Mouse (Mus musculus) gastrocnemius, postnatal 14 days (tissue): ENCODE data around the gene 1810062G17Rik. TPM values are rescaled to one million over a fixed set of nuclear protein-coding genes. Genes with fewer than 3 reads are reported as not detected.

Source experiments
- DNase-seq: peaks from one replicate; pipeline ENCODE4 v3.0.0; 2021; ENCODE audit warnings: mixed read lengths
- intact Hi-C: fragments of 180-260 bp; cut with DNase I; formaldehyde crosslinking; loops from one replicate; pipeline ENCODE4 v1.15.1; 2025; ENCODE audit warnings: low total_unique reads
- total RNA-seq, 2 experiments: library from RNA; stranded (reverse); gene quantifications; 2 replicates each; pipeline ENCODE4 v1.2.3; 2021

1810062G17Rik gene
- total RNA-seq, 2 experiments from 2014 or later: 0.39 TPM; not detected in 1

DNA sequence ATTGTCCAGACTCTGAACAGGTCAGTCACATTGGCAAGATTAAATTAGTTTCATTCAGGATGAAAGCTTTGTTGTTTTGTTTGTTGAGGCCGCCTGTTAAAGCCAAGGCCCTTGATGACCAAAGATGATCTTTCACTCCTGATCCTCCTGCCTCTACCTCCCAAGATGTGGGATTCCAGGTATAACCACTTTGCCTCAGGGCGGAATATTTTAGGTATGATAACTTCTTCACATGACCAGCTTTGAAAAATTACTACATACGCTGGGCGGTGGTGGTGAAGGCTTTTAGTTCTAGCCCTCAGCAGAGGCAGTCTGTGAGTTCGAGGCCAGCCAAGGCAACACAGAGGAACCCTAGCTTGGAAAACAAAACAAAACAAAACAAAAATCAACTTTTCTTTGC is 1.3 kb upstream of the 1810062G17Rik start:
- DNase-seq: no peak
- intact Hi-C loops: no loop called here

DNA sequence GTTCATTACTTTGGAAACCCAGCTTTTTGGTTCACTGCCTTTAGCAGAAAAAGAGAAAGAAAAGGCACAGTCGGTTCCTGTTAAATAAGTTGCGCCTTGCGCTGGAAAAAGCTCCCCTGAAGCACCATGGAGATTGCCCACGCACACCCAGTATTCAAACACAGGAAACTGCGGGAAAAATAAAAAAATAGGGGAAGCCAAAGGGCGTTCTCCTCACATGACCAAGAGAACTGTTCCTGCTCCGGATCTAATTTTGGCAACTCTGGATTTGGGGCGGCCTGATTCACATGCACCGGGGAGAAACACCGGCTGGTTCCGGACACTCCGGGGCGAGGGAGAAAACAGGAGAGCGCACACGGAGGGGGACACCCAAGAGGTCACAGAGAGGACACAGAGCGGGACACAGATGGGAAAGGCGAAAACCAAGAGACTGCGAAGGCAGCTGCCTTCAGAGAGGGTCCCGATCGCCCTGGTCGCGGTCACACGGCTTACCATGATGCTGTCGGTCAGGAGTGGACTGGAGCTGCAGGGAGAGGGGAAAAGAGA is 726 bp upstream of the 1810062G17Rik start:
- intact Hi-C loops: no loop called here
- peak; percentile 55 for DNase-seq

DNA sequence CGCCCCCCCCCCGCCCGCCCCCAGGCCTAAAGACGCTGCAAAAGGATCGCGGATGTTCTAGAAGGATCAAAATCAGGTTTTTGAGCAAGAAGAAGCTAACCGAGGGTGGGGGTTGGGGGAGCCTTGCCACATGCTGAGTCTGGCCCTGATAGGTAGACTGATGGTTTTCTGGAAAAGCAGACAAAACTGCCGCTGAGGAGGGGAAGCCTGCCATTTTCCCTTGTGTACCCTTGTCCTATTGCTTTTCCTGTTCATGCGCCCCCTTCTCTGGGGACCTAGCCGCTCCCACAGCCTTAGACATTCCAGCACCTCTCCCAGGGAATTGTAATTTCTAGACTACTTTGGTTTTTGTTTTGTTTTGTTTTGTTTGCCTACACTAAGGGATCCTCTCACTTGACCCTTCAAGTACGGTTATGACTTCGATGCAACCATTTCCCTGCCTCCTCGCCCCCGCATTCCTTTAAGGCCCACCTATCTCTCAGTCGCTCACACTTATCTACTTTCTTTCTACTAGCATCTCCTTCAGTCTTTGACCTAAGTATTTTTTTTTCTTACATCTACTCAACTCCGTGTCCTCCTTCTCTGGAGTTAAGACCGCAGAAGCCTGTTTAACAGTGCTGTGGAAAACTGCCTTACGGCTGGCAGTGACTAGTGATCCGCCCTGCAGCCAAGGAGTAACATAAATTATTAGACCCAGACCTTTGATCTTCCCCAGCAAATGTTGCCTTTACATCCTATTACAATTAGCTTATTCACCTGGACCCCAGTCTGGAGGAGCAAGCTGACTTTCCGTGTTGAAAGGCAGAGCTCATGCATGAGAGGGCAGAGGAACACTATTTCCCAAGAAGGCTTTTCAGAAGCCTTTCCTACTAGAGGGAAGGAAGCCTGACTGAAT is 771 bp downstream of the 1810062G17Rik start:
- intact Hi-C loops: no loop called here
- peak; percentile 16 for DNase-seq

DNA sequence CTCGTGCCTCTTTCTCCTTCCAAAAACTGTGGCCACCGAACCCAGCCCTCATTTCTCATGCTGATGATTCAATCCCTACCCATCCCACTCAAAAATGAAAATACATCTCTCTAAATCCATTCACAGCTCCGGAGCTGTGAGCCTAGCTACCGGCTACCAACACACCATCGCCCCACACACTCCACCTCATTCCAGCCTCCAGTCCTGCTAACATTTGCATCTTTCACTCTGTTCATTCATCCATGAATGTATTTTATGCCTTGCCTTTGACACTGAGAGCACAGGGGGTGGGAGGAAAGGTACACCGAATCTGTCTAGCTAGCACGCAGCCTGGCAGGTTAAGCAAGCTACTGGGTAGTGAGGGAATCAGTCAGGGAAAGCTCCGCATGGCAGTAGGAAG is 3.0 kb downstream of the 1810062G17Rik start:
- no peak for DNase-seq
- intact Hi-C loops: no loop called here

DNA sequence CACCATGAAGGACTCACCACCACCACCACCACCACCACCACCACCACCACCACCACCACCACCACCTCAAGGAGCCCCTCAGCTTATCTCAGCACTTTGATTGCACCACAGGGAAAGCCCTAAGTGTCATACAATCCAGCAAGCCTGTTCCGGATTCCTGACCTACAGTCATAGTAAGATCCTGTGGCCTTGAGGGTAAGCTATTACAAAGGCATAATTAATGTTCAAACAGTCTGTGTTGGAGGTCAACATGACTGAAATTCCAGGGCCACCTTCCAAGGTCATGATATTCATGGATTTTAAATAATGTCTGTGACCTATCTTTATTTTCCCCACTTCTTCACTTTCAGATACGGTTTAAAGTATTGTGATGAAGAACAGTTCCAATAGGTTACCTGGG is 4.7 kb downstream of the 1810062G17Rik start:
- intact Hi-C loops: no loop called here
- no peak for DNase-seq

DNA sequence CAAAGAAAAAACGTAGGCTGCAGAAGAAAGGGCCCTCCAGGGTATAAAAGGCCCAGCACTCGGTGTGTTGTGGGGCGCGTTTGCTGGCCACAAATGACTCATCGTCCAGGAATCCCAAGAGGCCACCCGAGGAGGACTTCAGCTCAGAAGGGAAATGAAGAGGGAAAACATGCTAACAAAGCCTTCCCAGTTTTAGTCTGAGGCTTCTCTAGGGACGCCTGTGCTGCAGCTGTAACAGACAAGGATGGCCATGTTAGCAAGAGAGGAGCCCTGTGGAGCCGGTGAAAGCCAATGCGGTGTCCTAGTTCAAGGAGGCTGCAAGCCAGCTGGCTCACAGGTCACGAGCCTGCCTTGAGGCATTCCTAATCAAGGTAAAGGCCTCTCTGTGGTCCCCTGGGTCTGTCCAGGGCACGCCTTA is 6.0 kb downstream of the 1810062G17Rik start:
- peak; percentile 73 for DNase-seq
- intact Hi-C loops: no loop called here

DNA sequence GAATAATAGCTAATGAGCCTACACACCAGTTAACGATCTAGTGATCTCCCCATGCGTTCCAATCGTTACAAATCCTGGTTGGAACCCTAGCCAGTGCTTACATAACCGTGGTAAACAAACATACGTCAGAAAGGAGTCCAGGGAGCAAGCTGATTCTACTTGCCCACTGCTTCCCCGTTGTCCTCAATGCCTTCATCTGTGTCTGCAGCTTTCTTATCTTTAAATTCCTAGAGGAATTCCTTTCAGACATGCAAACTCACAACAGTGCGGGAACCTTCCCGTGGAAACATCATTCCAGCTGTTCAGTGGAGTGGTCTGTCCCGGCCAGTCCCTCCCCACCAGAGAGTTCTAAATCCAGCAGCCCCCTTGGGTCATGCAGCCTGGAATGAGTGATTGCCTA is 7.2 kb downstream of the 1810062G17Rik start:
- intact Hi-C loops: no loop called here
- DNase-seq: no peak

DNA sequence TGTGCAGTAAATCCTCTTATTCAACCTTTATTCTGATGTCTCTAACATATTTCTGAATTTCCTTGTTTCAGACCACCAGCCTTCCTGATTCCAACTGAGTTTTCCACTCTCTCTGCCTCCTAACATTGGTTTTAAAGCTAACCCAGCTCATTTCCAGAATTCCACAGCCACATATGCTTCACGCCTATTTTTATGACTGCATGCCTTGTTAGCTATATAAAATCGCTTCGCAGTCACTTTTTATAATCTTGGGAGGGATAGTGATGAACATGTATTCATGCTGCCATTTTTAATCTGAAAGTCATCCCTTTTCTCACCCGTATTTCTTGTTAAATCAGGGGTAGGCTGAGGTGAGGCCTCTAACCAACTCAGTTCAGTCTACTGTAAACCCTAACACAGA is 8.6 kb downstream of the 1810062G17Rik start:
- no peak for DNase-seq
- intact Hi-C loops: no loop called here

DNA sequence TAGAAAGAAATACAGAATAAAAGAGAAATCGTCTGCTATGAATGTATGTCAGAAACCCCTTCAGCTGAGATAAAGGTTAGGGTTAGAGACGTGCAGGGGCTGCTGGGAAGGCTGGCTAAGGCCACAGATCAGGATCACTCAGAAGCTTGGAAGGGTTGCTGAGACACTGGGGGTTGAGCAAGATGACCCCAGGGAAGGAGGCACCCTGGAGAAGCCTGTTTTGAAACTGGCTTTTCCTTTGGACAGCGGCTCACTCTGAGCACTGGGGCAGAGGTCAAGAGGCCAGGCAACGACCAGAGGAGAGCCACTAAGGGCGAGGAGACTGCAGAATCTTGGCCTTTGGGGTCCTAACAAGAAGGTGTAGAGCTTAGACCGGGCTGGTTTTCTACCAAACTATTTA is 10.4 kb downstream of the 1810062G17Rik start:
- intact Hi-C loops: no loop called here
- DNase-seq: no peak

DNA sequence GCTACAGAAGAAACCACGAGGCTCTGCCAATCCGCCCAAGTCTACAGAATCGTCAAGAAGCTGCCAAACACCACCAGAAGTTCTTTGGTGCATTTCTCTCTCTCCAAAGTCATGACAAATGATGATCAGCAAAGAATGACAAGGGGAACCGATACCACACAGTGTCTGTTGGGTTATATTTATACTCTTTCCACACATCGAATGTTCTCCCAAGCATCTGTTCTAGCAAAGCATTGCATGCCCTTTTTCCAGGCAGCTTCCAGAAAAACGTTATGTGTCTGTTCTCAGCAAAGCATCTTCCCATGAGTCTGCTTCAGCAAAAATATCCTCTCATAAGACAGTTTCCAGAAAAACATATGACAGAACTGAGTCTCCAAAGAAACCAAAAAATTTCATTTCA is 11.1 kb downstream of the 1810062G17Rik start:
- no peak for DNase-seq
- intact Hi-C loops: no loop called here

DNA sequence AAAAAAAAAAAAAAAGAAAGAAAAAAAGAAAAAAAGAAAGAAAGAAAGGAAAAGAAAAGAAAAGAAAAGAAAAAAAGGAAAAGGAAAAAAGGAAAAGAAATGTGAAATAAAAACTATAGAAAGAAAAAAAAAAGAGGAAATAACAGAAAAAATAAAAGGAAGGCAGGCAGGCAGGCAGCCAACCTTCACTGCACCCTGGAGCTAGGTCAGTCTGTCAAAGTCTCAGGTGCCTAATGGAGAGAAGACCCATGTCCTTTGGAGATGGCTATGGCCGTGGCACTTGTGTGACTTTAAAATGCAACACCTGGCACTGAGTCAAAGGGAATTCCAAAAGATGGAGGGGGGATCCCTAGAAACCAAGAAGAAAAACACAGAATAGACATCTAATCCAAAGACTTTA is 12.6 kb downstream of the 1810062G17Rik start:
- DNase-seq: no peak
- intact Hi-C loops: no loop called here

DNA sequence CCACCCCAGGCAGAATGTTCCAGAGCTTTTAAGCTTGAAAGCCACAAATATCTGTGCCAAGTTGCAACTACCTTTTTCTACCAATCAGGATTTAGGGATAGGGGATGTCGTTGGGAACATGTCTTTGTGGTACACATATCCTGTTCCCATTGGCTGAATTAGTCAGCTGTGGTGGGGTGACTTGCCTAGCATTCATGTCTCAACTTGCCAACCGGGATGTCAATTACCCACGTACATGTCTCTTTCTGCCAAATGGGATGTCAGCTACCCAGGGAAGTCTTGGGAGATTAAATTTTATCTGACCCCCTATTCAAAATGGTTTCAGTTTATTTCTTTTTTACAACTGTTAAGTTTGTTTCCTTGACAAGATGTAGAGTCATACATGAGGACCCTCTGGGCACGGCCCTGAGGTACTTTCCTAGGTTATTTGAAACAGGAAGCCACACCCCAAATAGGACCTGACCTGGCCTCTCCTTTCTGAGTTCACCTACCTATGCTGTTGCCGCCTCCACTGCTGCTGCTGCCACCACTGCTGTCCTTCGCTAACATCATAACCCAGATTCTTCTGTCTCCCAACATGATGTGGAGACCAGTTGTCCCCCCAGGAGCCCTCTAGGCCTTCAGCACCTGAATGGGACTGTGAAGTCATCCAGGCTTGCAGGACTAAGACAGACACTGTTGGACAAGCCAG is 13.3 kb downstream of the 1810062G17Rik start:
- intact Hi-C loops: no loop called here

DNA sequence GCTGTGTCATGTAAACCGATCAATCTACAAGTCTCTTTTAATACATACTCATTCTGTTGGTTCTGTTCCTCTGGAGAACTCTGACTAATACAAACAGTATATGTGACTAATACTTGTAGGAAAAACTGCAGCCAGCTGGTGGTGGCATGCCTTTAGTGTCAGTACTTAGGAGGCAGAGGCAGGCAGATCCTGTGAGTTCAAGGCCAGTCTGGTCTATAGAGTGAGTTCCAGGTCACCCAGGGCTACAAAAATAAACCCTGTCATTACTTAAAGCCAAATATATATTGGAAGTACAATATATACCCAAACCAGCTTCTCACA is 13.8 kb downstream of the 1810062G17Rik start:
- no peak for DNase-seq
- intact Hi-C loops: no loop called here

More for the DNA sequence above, 13.3 kb downstream of the 1810062G17Rik start:
- no peak for DNase-seq

DNA sequence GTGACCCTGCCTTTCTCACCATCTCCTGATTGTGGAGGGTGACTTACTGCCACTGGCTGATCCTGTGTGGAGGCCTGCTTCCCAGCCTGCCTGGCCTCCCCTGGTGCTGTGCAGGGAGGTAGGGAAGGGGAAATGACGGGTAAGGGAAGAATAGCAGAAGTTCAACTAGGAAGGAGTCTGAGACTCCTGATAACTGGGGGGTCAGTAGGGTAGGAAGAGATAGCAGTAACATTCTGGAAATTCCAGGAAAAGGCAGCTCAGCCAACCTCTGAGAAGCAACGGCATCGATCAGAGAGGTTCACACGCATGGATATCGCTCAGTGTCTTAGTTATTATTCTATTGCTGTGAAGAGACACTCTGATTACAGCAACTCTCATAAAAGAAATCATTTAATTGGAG is 15.8 kb downstream of the 1810062G17Rik start:
- intact Hi-C loops: no loop called here
- DNase-seq: no peak

DNA sequence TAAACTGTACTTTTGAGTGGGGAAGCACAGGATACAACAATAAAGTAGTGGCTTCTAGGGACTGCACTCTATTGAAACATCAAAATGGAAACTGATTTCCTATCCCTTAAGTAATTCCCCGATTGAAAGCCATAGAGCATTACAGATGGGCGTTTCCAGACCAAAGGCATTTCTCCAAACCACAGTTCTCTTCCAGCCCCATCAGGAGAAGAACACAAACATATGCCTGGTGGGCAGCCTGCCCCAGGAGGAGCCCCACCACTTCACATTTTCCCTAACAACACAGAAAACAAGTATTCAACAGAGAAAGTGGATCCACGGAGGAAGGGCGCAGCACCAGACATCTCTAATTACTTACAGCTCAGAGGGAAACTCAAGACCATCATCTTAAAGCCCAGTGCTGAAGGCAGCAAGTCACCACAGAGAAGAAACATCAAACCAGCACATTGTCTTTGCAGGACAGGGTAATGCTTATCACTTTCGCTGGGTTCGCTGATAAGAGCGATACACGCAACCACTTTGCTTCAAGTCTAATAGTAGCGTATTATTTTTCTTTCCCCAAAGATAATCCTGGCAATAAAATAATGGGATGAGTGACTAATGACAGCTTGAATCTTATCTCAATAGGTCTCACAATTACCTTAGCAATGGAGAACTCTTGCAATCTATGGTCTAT is 17.1 kb downstream of the 1810062G17Rik start:
- intact Hi-C loops: no loop called here
- no peak for DNase-seq

DNA sequence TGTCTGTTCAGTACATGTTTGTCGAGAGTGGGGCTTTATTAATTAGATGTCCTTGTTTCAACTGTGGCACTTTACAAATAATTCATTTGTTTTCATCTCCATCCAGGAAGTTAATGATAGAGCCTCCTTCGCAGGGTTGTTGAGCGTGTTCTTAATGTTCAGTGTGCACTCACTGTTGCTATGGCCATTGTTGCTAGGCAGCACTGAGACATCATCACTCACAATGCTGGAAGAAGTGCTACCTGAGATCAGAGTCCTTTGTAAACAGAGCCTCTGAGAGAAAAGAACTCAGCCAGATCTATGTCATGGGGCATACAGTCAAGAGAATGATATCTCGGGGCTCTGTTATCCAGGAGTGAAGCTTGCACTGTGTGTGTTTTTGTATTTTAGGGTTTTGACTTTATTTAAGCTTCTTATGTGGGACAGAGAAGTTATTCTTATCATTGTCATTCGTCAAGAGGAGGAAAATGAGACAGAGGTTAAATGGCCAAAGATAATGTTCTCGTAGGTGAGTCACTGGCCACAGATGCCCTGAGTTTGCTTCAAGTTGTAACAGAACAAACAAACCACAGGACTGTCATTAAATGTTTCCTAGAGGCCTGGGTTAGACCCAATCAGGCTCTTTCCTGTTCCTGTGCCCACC is 18.0 kb downstream of the 1810062G17Rik start:
- DNase-seq: no peak
- intact Hi-C loops: no loop called here

DNA sequence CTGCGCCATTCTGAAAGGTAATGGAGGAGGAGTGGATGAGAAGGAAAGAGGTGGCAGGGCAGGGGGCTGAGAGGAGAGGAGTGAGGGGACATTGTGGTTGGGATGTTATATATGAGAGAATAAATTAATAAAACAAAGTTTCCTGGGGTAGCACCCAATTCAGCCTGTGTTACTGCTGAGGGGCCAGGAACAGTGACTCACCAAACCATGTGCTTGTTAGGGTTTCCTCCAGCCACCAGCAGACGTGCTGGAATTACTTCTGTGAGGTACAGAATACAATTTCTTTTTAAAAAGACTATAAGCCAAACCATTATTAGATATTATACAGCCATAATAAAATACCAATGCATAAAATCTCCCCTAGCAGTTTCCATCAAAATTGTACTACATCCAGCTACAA is 18.9 kb downstream of the 1810062G17Rik start:
- DNase-seq: no peak
- intact Hi-C loops: loop anchor here (5.0 kb wide), 1 partner anchor 42 kb away; no protein-coding TSS in a partner anchor

DNA sequence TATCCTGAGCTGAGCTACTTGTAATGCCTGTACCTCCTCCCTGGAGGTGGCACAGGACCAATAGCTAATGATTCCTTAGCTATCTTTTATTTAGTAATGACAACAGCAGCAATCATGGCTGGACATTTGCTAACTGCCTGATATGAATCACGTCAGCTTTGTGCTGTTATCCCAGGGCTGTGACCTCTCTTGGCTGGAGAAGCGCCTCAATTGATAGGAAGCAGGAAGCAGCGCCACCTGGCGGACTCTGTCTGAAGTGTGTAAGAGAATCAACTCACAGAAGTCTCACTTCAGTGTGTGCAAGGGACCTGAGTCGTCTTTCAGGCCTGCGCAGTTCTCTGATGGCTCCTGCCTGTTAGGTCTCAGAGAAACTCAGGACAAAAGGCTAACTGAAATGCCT is 19.7 kb downstream of the 1810062G17Rik start:
- peak; percentile 91 for DNase-seq
- intact Hi-C loops: loop anchor here (5.0 kb wide), 1 partner anchor 43 kb away; no protein-coding TSS in a partner anchor

DNA sequence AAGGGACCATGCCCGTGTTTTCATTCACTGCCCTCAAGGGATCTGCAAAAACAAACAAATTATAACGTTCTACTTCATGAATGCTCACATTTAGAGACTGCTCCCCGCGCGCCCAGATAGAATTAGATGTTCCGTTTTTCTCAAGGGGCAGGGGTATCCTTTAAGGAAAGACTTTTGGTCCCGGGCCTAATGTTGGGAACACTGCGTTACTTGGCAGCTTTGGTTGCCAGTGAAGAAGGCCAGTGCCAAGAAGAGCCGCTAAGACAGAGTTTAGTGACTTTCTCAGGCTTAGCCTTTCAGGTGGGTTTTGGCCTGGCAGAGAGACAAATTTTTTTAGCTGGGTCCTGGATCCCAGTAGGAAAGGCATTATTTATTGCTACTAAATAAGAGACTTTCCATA is 20.5 kb downstream of the 1810062G17Rik start:
- no peak for DNase-seq
- intact Hi-C loops: loop anchor here (5.0 kb wide), 1 partner anchor 44 kb away; no protein-coding TSS in a partner anchor
